Comparison of ENCODE assay signal across 7 mouse cellular contexts in the genomic region with DNA sequence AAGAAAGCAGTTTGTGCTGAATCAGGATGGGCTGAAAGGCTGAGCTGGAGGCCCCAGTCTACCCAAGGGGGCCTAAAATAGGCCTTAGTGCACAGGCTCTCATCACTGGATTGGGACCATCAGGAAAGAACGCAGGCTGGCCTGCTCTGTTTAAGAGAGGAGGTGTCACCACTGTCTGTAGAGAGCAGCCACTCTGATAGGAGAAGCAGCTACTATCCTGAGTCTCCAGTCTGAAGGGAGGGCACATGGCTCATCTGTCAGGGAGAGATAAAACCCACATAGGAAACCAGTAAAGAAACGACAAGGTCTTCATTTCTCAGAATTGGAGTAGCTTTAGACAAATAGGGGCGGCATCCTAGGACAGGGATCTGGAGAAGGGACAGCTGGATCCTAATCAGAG. TPM values are rescaled to one million over a fixed set of nuclear protein-coding genes. Genes with fewer than 3 reads are reported as not detected.
DNase-seq lines count a peak whose midpoint lies in the region; ATAC-seq and TF ChIP-seq lines count a peak whose summit lies in the region.

No protein-coding gene starts in this region.

- no peaks in the 10 kb centered on the region for H3K27me3 ChIP-seq in limb, embryonic 12.5 days
- H3K27me3 ChIP-seq in midbrain, postnatal 0 days (ENCODE audit: insufficient read depth, low read length): no peaks in the 10 kb centered on the region

- no peaks in the 10 kb centered on the region for H3K9me3 ChIP-seq in limb, embryonic 12.5 days
- H3K9me3 ChIP-seq in midbrain, postnatal 0 days (ENCODE audit: low read length): no peaks in the 10 kb centered on the region

- 54% methylated on average over 3 of the region's 3 CpGs for WGBS in limb, embryonic 12.5 days
- 40% methylated on average over 3 of the region's 3 CpGs for WGBS in midbrain, postnatal 0 days

- peak overlapping the region; percentile 83 for H3K4me3 ChIP-seq in limb, embryonic 12.5 days (replicated peaks)
- H3K4me3 ChIP-seq in midbrain, postnatal 0 days (ENCODE audit: low read depth, low read length): peak overlapping the region; percentile 91

- H3K27ac ChIP-seq in limb, embryonic 12.5 days: peak overlapping the region; percentile 42; the same call in 1 of the 2 replicates
- H3K27ac ChIP-seq in midbrain, postnatal 0 days (ENCODE audit: low read depth, low read length): 0 out of 2 replicates have a peak overlapping the region, but pooled peaks have one; percentile 59

- peak; percentile 95 for DNase-seq in c-Kit-positive CD71-positive TER-119-positive erythroid progenitor cells, embryonic 14.5 days (ENCODE audit: low spot score)
- no peak for DNase-seq in midbrain, postnatal 0 days (ENCODE audit: low spot score)
- DNase-seq in gastrocnemius, postnatal 25 days: no peak
- DNase-seq in gastrocnemius, adult 18-20 months (ENCODE audit: low spot score): no peak
- DNase-seq in layer of hippocampus, adult 9-10 months (ENCODE audit: low spot score): no peak

- H3K4me1 ChIP-seq in limb, embryonic 12.5 days (replicated peaks): peaks cover 32% of the 10 kb centered on the region
- H3K4me1 ChIP-seq in midbrain, postnatal 0 days (ENCODE audit: insufficient read depth, low read length): peaks cover 19% of the 10 kb centered on the region; the same call in 1 of the 2 replicates

- peak overlapping the region; percentile 82 for H3K4me2 ChIP-seq in limb, embryonic 12.5 days
- H3K4me2 ChIP-seq in midbrain, postnatal 0 days (ENCODE audit: low read depth, low read length, poor library complexity, severe bottlenecking): peak overlapping the region; percentile 88

- TF ChIP-seq CTCF in midbrain, postnatal 0 days (IDR thresholded peaks at IDR 0.05): no peak

- H3K9ac ChIP-seq in limb, embryonic 12.5 days (replicated peaks): peak overlapping the region; percentile 40
- H3K9ac ChIP-seq in midbrain, postnatal 0 days (replicated peaks; ENCODE audit: low read length, poor library complexity, severe bottlenecking): peak overlapping the region; percentile 97

- peak; percentile 85 for ATAC-seq in erythroblast, adult 5-6 weeks (replicated peaks; ENCODE audit: low FRiP score, poor library complexity, severe bottlenecking)
- ATAC-seq in limb, embryonic 12.5 days (ENCODE audit: insufficient number of reproducible peaks, insufficient read depth, low FRiP score, low TSS enrichment, low read depth): no peak
- no peak for ATAC-seq in midbrain, postnatal 0 days (ENCODE audit: low FRiP score)

- H3K36me3 ChIP-seq in limb, embryonic 12.5 days: peaks cover 33% of the 10 kb centered on the region
- peaks cover 24% of the 10 kb centered on the region; the same call in 1 of the 2 replicates for H3K36me3 ChIP-seq in midbrain, postnatal 0 days (ENCODE audit: insufficient read depth, low read length)

RNA-seq across cellular contexts. Expression of a gene that starts 2.4 kb away (rescaled TPM):
- 22.1 and 25.9 TPM in 2 replicates for total RNA-seq in erythroblast, adult 5-6 weeks (2015; ENCODE audit: low replicate concordance)
- 32.0 and 47.1 TPM in 2 replicates for total RNA-seq in erythroblast, adult 5-6 weeks (2017; ENCODE audit: low replicate concordance)
- 34.6 and 37.7 TPM in 2 replicates for polyA plus RNA-seq in limb, embryonic 12.5 days (2016; fragmentation: Nextera tagmentation; extraction: Ambion mirVana)
- 221 and 243 TPM in 2 replicates for total RNA-seq in midbrain, postnatal 0 days (2014; rRNA removed)
- 158 and 161 TPM in 2 replicates for polyA plus RNA-seq in midbrain, postnatal 0 days (2015; fragmentation: Nextera tagmentation; extraction: Ambion mirVana)
- under 1 TPM; 0.61 to 0.80 TPM for total RNA-seq in gastrocnemius, postnatal 25 days (2021)
- under 1 TPM; 0.34 to 0.52 TPM for total RNA-seq in gastrocnemius, adult 18-20 months (2021)

RNA-seq across cellular contexts. Expression of a gene that starts 21.2 kb away (rescaled TPM):
- 21.9 and 30.7 TPM in 2 replicates for total RNA-seq in erythroblast, adult 5-6 weeks (2015; ENCODE audit: low replicate concordance)
- 41.1 and 45.2 TPM in 2 replicates for total RNA-seq in erythroblast, adult 5-6 weeks (2017; ENCODE audit: low replicate concordance)
- 12.0 and 12.6 TPM in 2 replicates for polyA plus RNA-seq in limb, embryonic 12.5 days (2016; fragmentation: Nextera tagmentation; extraction: Ambion mirVana)
- 179 and 217 TPM in 2 replicates for total RNA-seq in midbrain, postnatal 0 days (2014; rRNA removed)
- 18.2 and 20.4 TPM in 2 replicates for polyA plus RNA-seq in midbrain, postnatal 0 days (2015; fragmentation: Nextera tagmentation; extraction: Ambion mirVana)
- 10 to 100 TPM; 21.8 to 30.0 TPM for total RNA-seq in gastrocnemius, postnatal 25 days (2021)
- total RNA-seq in gastrocnemius, adult 18-20 months (2021): 10 to 100 TPM; 16.1 to 24.5 TPM

RNA-seq across cellular contexts. Expression of a gene that starts 29.1 kb away (rescaled TPM):
- 1.3 and 7.9 TPM in 2 replicates for total RNA-seq in erythroblast, adult 5-6 weeks (2015; ENCODE audit: low replicate concordance)
- 0.60 and 5.6 TPM in 2 replicates for total RNA-seq in erythroblast, adult 5-6 weeks (2017; ENCODE audit: low replicate concordance)
- polyA plus RNA-seq in limb, embryonic 12.5 days (2016; fragmentation: Nextera tagmentation; extraction: Ambion mirVana): 21.9 and 22.4 TPM in 2 replicates
- total RNA-seq in midbrain, postnatal 0 days (2014; rRNA removed): 14.1 and 18.1 TPM in 2 replicates
- 30.8 and 32.7 TPM in 2 replicates for polyA plus RNA-seq in midbrain, postnatal 0 days (2015; fragmentation: Nextera tagmentation; extraction: Ambion mirVana)
- total RNA-seq in gastrocnemius, postnatal 25 days (2021): 100 to 1,000 TPM; 351 to 396 TPM
- total RNA-seq in gastrocnemius, adult 18-20 months (2021): 100 to 1,000 TPM; 514 to 515 TPM

RNA-seq across cellular contexts. Expression of a gene that starts 35.9 kb away (rescaled TPM):
- not detected in 2 replicates for total RNA-seq in erythroblast, adult 5-6 weeks (2015; ENCODE audit: low replicate concordance)
- not detected in 2 replicates for total RNA-seq in erythroblast, adult 5-6 weeks (2017; ENCODE audit: low replicate concordance)
- polyA plus RNA-seq in limb, embryonic 12.5 days (2016; fragmentation: Nextera tagmentation; extraction: Ambion mirVana): 2.8 and 3.0 TPM in 2 replicates
- not detected in 2 replicates for total RNA-seq in midbrain, postnatal 0 days (2014; rRNA removed)
- polyA plus RNA-seq in midbrain, postnatal 0 days (2015; fragmentation: Nextera tagmentation; extraction: Ambion mirVana): 0.29 and 0.39 TPM in 2 replicates
- total RNA-seq in gastrocnemius, postnatal 25 days (2021): 100 to 1,000 TPM; 255 to 276 TPM
- 100 to 1,000 TPM; 283 to 304 TPM for total RNA-seq in gastrocnemius, adult 18-20 months (2021)

RNA-seq across cellular contexts. Expression of a gene that starts 44.7 kb away (rescaled TPM):
- total RNA-seq in erythroblast, adult 5-6 weeks (2015; ENCODE audit: low replicate concordance): not detected in 2 replicates
- not detected in 2 replicates for total RNA-seq in erythroblast, adult 5-6 weeks (2017; ENCODE audit: low replicate concordance)
- polyA plus RNA-seq in limb, embryonic 12.5 days (2016; fragmentation: Nextera tagmentation; extraction: Ambion mirVana): not detected in 2 replicates
- total RNA-seq in midbrain, postnatal 0 days (2014; rRNA removed): not detected in 2 replicates
- polyA plus RNA-seq in midbrain, postnatal 0 days (2015; fragmentation: Nextera tagmentation; extraction: Ambion mirVana): not detected in 2 replicates
- not detected for total RNA-seq in gastrocnemius, postnatal 25 days (2021)
- not detected for total RNA-seq in gastrocnemius, adult 18-20 months (2021)

Comparison
In these comparisons a context has a peak if more than half of its experiments do, and no peak if none do; other contexts are left out.
1. RNA of a gene that starts 2.4 kb away (total RNA-seq): 221 to 243 TPM in midbrain, postnatal 0 days and 22.1 to 47.1 TPM in erythroblast, adult 5-6 weeks; 0.61 to 0.80 TPM in gastrocnemius, postnatal 25 days and 0.34 to 0.52 TPM in gastrocnemius, adult 18-20 months; every median in the first group is over 10 times any median in the second.
2. RNA of a gene that starts 29.1 kb away (total RNA-seq): 514 to 515 TPM in gastrocnemius, adult 18-20 months and 351 to 396 TPM in gastrocnemius, postnatal 25 days; 14.1 to 18.1 TPM in midbrain, postnatal 0 days and 0.60 to 7.9 TPM in erythroblast, adult 5-6 weeks; every median in the first group is over 10 times any median in the second.